Mouse (Mus musculus) effector memory CD4-positive, alpha-beta T cell, adult 7 months (primary cell): ENCODE measurements around the gene Alcam. TPM values are rescaled to one million over a fixed set of nuclear protein-coding genes. Genes with fewer than 3 reads are reported as not detected.

Experiments used
- polyA plus RNA-seq: library from polyadenylated mRNA; unstranded; fragments of 100-300 nt; shearing (Covaris generic); gene quantifications from one replicate; pipeline ENCODE4 v1.2.1, GENCODE M21; 2017

Alcam gene
- polyA plus RNA-seq = 4.7 TPM

DNA sequence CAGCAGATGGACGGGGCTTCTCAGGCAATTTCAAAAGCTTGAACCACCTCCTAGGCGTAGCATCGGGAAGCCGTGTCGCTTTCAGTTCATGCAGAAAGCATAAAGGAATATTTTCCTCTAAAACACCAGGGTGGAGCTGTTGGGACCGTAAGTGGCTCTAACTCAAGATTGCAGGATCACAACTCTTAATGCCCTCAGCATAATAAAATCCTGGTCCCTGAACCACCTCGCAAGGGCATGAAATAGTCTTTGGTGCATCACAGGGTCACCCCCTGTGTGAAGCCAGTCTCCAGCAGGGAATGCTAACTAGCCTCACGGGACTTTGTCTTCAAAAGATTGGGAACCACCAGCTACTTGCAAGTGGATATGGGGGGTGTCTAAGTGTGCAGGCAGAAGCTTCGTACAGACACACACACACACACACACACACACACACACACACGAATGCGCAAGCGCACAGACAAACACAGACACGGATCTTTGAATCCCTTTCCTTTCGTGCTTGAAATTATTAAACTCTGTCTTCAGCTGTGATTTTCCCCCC, at the start of gene Alcam:
Gene Alcam (minus strand): TSS at position 104 of the 544 bp plus-strand sequence.

